Comparison of ENCODE assay signal across 12 mouse cellular contexts in genomic region chr3:60169606-60170005, GRCm38 (mm10).
DNase-seq lines count a peak whose midpoint lies in the region; ATAC-seq lines count a peak whose summit lies in the region.
"Had no signal": no experiment of that assay in that cellular context is flagged by ENCODE, and none has a peak within 500 bp of the region (broad histone marks: within the 10 kb centered on the region; RNA-seq: fewer than 3 reads in every experiment).

No protein-coding gene starts in this region.

- no peaks in the 10 kb centered on the region for H3K9me3 ChIP-seq in intestine, embryonic 14.5 days (ENCODE audit: control insufficient read depth, low read length)
- no peaks in the 10 kb centered on the region for H3K9me3 ChIP-seq in hindbrain, embryonic 11.5 days (ENCODE audit: control insufficient read depth, low read length)
- no peaks in the 10 kb centered on the region for H3K9me3 ChIP-seq in midbrain, embryonic 14.5 days (ENCODE audit: control insufficient read depth, low read length)
- H3K9me3 ChIP-seq: hindbrain, embryonic 10.5 days had no signal

- no peaks in the 10 kb centered on the region for H3K27me3 ChIP-seq in intestine, embryonic 14.5 days (replicated peaks; ENCODE audit: control insufficient read depth, insufficient read depth, low read length)
- H3K27me3 ChIP-seq in hindbrain, embryonic 11.5 days (ENCODE audit: control insufficient read depth, insufficient read depth, low read length): no peaks in the 10 kb centered on the region
- H3K27me3 ChIP-seq in midbrain, embryonic 14.5 days (ENCODE audit: control insufficient read depth, insufficient read depth, low read length): no peaks in the 10 kb centered on the region

- peaks cover 6% of the 10 kb centered on the region for H3K4me1 ChIP-seq in intestine, embryonic 14.5 days (replicated peaks; ENCODE audit: control insufficient read depth, insufficient read depth, low read length)
- H3K4me1 ChIP-seq in hindbrain, embryonic 11.5 days (replicated peaks; ENCODE audit: control insufficient read depth, insufficient read depth, low read length): no peaks in the 10 kb centered on the region
- no peaks in the 10 kb centered on the region for H3K4me1 ChIP-seq in midbrain, embryonic 14.5 days (ENCODE audit: control insufficient read depth, insufficient read depth, low read length)
- H3K4me1 ChIP-seq: hindbrain, embryonic 10.5 days had no signal

- peak; percentile 7 for DNase-seq in gastrocnemius, postnatal 14 days
- DNase-seq in gastrocnemius, postnatal 4 days (ENCODE audit: low spot score in 2 of 2): no peak
- DNase-seq in adipocyte (ENCODE audit: low spot score): peak; percentile 52
- DNase-seq in intestine, embryonic 14.5 days (ENCODE audit: low spot score): peak; percentile 59
- DNase-seq in lung, postnatal 36 days: peak; percentile 28
- no peak for DNase-seq in cerebellum, adult 9-10 months
- DNase-seq in hindbrain, embryonic 11.5 days (ENCODE audit: low spot score): no peak
- DNase-seq in midbrain, embryonic 14.5 days: no peak
- DNase-seq: layer of hippocampus, postnatal 36 days; thymus, adult 2 months had no signal

- H3K4me2 ChIP-seq in intestine, embryonic 14.5 days (ENCODE audit: low read length): no peak overlapping the region
- no peak overlapping the region for H3K4me2 ChIP-seq in hindbrain, embryonic 11.5 days (replicated peaks; ENCODE audit: low read depth, low read length)
- no peak overlapping the region for H3K4me2 ChIP-seq in midbrain, embryonic 14.5 days (ENCODE audit: low read length)

- H3K4me3 ChIP-seq in intestine, embryonic 14.5 days (ENCODE audit: low read depth, low read length): no peak overlapping the region
- H3K4me3 ChIP-seq in hindbrain, embryonic 11.5 days (ENCODE audit: low read depth, low read length): no peak overlapping the region
- H3K4me3 ChIP-seq in midbrain, embryonic 14.5 days (replicated peaks; ENCODE audit: low read depth, low read length): no peak overlapping the region
- H3K4me3 ChIP-seq: hindbrain, embryonic 10.5 days had no signal

- intact Hi-C loops in gastrocnemius, postnatal 14 days (cut with DNase I; ENCODE audit: low total_unique reads): no loop called here

- peak; percentile 91 for ATAC-seq in intestine, embryonic 14.5 days (replicated peaks; ENCODE audit: low FRiP score, low TSS enrichment, low read depth)
- ATAC-seq in hindbrain, embryonic 11.5 days (ENCODE audit: low FRiP score): no peak
- ATAC-seq in midbrain, embryonic 14.5 days (ENCODE audit: low FRiP score, low TSS enrichment): no peak; the same call in 1 of the 2 replicates
- ATAC-seq: midbrain, embryonic 16.5 days had no signal

- H3K27ac ChIP-seq in intestine, embryonic 14.5 days (ENCODE audit: low read depth): no peak overlapping the region
- H3K27ac ChIP-seq in hindbrain, embryonic 11.5 days (ENCODE audit: low read depth, low read length): no peak overlapping the region
- no peak overlapping the region for H3K27ac ChIP-seq in midbrain, embryonic 14.5 days (replicated peaks; ENCODE audit: low read depth, low read length)
- H3K27ac ChIP-seq: hindbrain, embryonic 10.5 days had no signal

- no peaks in the 10 kb centered on the region for H3K36me3 ChIP-seq in intestine, embryonic 14.5 days (ENCODE audit: control insufficient read depth, insufficient read depth, low read length)
- no peaks in the 10 kb centered on the region for H3K36me3 ChIP-seq in hindbrain, embryonic 11.5 days (ENCODE audit: control insufficient read depth, insufficient read depth, low read length)
- H3K36me3 ChIP-seq in midbrain, embryonic 14.5 days (ENCODE audit: control insufficient read depth, insufficient read depth, low read length): no peaks in the 10 kb centered on the region
- H3K36me3 ChIP-seq: hindbrain, embryonic 10.5 days had no signal

- H3K9ac ChIP-seq in intestine, embryonic 14.5 days (ENCODE audit: low read length): no peak overlapping the region
- no peak overlapping the region for H3K9ac ChIP-seq in hindbrain, embryonic 11.5 days (ENCODE audit: low read depth, low read length)
- no peak overlapping the region for H3K9ac ChIP-seq in midbrain, embryonic 14.5 days (replicated peaks; ENCODE audit: low read length)

Comparison
In these comparisons a context has a peak if more than half of its experiments do, and no peak if none do; other contexts are left out.
1. DNase-seq: peak in gastrocnemius, postnatal 14 days (single experiment), adipocyte (single experiment), intestine, embryonic 14.5 days (single experiment) and lung, postnatal 36 days (single experiment); none in gastrocnemius, postnatal 4 days (0 of 2), cerebellum, adult 9-10 months (single experiment), hindbrain, embryonic 11.5 days (single experiment) and midbrain, embryonic 14.5 days (single experiment).